Mouse (Mus musculus) liver, postnatal 0 days (tissue): ENCODE measurements at regions not wholly inside any gene's neighbourhood (a gene's known extent, or its start where the extent isn't known, plus 50 kb on each side); places are given as distances from the start of the nearest gene placed in this dataset.

Experiments
- ATAC-seq: fragments of 200-750 bp; cut with Nextera tagmentation; 2 replicates; pipeline ENCODE4 v1.8.0; 2017; ENCODE audit warnings: mild to moderate bottlenecking, moderate library complexity
- DNase-seq: peaks from one replicate; pipeline ENCODE4 v3.0.0-alpha.2; 2016
- H3K27ac ChIP-seq: fragments of 300-500 bp; sonication (generic); 2 replicates; pipeline ENCODE4 v1.5.1; 2014; ENCODE audit warnings: antibody characterized with exemption, moderate library complexity, mild to moderate bottlenecking, low read depth
- H3K27me3 ChIP-seq: fragments of 300-500 bp; sonication (generic); 2 replicates; pipeline ENCODE4 v1.6.1; 2014; ENCODE audit warnings: low read length, control low read depth, mixed read lengths; ENCODE audit not compliant: insufficient read depth
- H3K36me3 ChIP-seq: fragments of 300-500 bp; sonication (generic); replicated peaks from 2 replicates; pipeline ENCODE4 v1.6.1; 2014; ENCODE audit warnings: mild to moderate bottlenecking, control low read depth, low read length, moderate library complexity, mixed read lengths; ENCODE audit not compliant: insufficient read depth
- H3K4me1 ChIP-seq: fragments of 300-500 bp; sonication (generic); 2 replicates; pipeline ENCODE4 v1.6.1; 2014; ENCODE audit warnings: antibody characterized with exemption, mild to moderate bottlenecking, control low read depth; ENCODE audit not compliant: insufficient read depth
- H3K4me2 ChIP-seq: fragments of 300-500 bp; sonication (generic); 2 replicates; pipeline ENCODE4 v1.6.1; 2014; ENCODE audit warnings: low read depth, mild to moderate bottlenecking, low read length, moderate library complexity, mixed read lengths
- H3K4me3 ChIP-seq: fragments of 300-500 bp; sonication (generic); 2 replicates; pipeline ENCODE4 v1.5.1; 2014; ENCODE audit warnings: low read depth, low read length
- H3K9ac ChIP-seq: fragments of 300-500 bp; sonication (generic); replicated peaks from 2 replicates; pipeline ENCODE4 v1.6.1; 2014; ENCODE audit warnings: mild to moderate bottlenecking, moderate library complexity
- H3K9me3 ChIP-seq: fragments of 300-500 bp; sonication (generic); 2 replicates; pipeline ENCODE4 v1.6.1; 2016; ENCODE audit warnings: mild to moderate bottlenecking, control low read depth, low read length, mixed read lengths
- CTCF ChIP-seq: sonication (generic); IDR thresholded peaks from 2 replicates; pipeline ENCODE4 v1.5.1; 2016; ENCODE audit warnings: antibody characterized with exemption, low read depth
- EP300 ChIP-seq: IDR thresholded peaks from 2 replicates; pipeline ENCODE4 v1.6.1; 2016; ENCODE audit warnings: antibody characterized with exemption, low read depth, mild to moderate bottlenecking
- WGBS: fragments of 180-500 bp; shearing (Covaris S2); extraction: QIAGEN DNeasy Blood & Tissue Kit; methylation state at CpG from one replicate; pipeline ENCODE4 v1.1.7; 2014; ENCODE audit not compliant: insufficient replicate concordance; 5-methylcytosine and 5-hydroxymethylcytosine counted together

DNA sequence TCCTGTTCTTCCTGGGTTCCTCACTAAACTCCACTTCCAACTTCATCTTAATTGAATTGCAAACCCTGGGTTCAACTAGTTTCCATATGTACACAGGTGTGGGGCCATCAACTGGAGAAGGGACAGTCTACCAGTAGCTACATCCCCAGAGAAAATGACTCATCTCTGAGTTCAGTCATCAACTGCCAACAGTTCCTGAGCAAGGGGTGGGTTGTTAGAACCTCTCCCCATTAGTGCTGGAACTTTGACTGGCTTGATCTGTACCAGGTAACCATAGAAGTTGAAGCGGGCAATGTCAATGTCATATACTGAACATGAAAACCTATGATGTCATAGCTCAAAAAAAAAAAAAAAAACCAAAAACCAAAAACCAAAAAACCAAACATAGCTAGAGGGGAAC lies 69.8 kb downstream of the Gm21750 start:
- no peak for DNase-seq
- no peak overlapping the region for H3K27ac ChIP-seq
- ATAC-seq = no peak

DNA sequence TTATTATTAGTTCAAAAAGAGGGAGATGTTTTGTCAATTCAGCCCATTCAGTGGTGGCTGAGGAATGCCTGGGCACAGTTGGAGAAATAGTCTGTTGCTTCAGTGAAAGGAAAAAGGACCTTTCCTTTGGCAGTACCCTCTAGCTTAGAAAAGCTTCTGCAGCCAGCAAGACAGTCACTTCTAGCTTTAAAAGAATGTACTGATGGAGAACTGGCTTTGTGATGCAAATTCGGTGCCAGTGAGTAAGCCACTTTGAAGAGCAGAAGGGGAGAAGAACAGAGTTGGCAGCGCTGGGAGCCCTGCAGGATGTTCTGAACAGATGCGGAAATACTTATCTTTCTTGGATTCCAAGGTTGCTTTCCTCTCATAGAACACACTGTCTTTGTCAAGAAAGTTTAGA lies 71.1 kb downstream of the Gm21750 start:
- no peaks in the 10 kb centered on the region for H3K36me3 ChIP-seq
- no peak overlapping the region for H3K9ac ChIP-seq
- no peak overlapping the region for H3K4me2 ChIP-seq
- H3K27me3 ChIP-seq = no peaks in the 10 kb centered on the region
- H3K4me3 ChIP-seq = no peak overlapping the region
- DNase-seq (no peak), ATAC-seq (no peak)
- WGBS = 45% methylated on average over 3 of the region's 3 CpGs
- no peak overlapping the region for H3K27ac ChIP-seq
- H3K9me3 ChIP-seq = no peaks in the 10 kb centered on the region
- no peaks in the 10 kb centered on the region for H3K4me1 ChIP-seq
- TF ChIP-seq CTCF (no peak), EP300 (no peak)

More for the DNA sequence above, 69.8 kb downstream of the Gm21750 start:
- 92% methylated on average over 1 of the region's 1 CpGs for WGBS
- Histone ChIP-seq H3K9ac (no peak overlapping the region), H3K4me2 (no peak overlapping the region), H3K4me3 (no peak overlapping the region), H3K27me3 (no peaks in the 10 kb centered on the region), H3K36me3 (no peaks in the 10 kb centered on the region), H3K4me1 (no peaks in the 10 kb centered on the region), H3K9me3 (no peaks in the 10 kb centered on the region)
- TF ChIP-seq CTCF = no peak
- TF ChIP-seq EP300 = no peak

DNA sequence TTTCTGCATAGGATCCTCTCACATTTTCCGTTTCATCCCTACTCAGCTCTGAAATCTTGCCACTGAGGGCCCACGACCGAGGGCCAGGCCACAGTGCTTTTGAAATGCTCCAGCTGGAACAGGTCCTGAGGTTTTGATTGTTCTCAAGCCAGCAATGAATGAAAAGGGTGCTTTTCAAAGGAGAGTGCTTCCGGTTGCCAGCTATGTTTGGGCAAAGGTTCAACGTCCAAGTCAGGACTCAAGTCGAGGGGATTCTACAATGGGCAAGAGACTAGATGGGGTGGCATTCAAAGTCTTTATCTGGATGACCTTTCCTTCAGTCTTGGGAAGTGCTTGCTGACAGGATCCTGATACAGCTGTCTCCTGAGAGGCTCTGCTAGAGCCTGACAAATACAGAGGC lies 89.8 kb downstream of the Gm21750 start:
- Histone ChIP-seq H3K4me1 (no peaks in the 10 kb centered on the region), H3K27ac (no peak overlapping the region), H3K9ac (no peak overlapping the region), H3K27me3 (no peaks in the 10 kb centered on the region), H3K36me3 (no peaks in the 10 kb centered on the region), H3K4me2 (no peak overlapping the region), H3K9me3 (no peaks in the 10 kb centered on the region), H3K4me3 (no peak overlapping the region)
- TF ChIP-seq CTCF (no peak), EP300 (no peak)
- ATAC-seq (no peak), DNase-seq (no peak)
- 75% methylated on average over 6 of the region's 6 CpGs for WGBS

DNA sequence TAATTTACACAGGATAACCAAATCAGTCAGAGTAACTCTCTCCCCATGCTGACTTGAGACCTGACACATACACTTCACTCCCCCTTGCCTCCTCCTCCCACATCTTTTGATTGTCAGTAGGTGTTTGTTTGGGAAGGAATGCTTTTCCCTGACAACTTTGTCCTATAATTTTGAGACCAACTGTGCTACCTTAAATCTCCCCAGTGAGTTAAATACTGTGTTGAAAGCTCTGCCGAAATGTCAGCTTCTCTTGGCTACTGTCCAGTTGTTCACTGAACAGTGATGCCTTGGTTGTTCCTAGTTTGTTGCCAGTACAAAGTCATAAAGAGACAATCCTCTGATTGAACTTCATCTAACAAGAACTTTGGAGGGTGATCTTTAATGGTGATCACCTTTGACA lies 99.0 kb downstream of the Gm21750 start:
- H3K4me1 ChIP-seq = no peaks in the 10 kb centered on the region
- no peak for ATAC-seq
- 55% methylated on average over 1 of the region's 1 CpGs for WGBS
- no peaks in the 10 kb centered on the region for H3K27me3 ChIP-seq
- H3K36me3 ChIP-seq = no peaks in the 10 kb centered on the region
- no peak overlapping the region for H3K4me3 ChIP-seq
- H3K9me3 ChIP-seq = no peaks in the 10 kb centered on the region
- H3K4me2 ChIP-seq = no peak overlapping the region
- H3K9ac ChIP-seq = no peak overlapping the region
- TF ChIP-seq EP300 (no peak), CTCF (no peak)
- DNase-seq = no peak
- H3K27ac ChIP-seq = no peak overlapping the region

DNA sequence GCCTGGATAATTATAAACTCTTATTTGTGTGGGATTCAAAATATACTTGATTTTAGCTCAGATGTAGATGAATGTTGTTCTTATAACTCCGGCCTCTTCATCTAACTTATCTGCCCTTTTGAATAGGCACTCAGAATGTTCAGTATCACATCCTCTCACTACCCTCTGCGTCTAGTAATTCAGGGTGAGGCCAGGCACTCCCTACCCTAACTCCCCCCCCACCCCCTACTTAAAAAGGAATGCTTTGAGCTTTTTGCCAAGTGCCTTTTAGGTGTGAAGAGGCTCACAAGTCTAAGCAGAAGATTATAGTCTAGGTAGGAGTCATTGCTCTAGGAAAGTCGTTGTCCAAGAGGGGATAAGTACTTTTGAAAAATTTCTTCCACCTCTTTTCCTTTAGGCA lies 111.9 kb downstream of the Gm21750 start:
- ATAC-seq = no peak

DNA sequence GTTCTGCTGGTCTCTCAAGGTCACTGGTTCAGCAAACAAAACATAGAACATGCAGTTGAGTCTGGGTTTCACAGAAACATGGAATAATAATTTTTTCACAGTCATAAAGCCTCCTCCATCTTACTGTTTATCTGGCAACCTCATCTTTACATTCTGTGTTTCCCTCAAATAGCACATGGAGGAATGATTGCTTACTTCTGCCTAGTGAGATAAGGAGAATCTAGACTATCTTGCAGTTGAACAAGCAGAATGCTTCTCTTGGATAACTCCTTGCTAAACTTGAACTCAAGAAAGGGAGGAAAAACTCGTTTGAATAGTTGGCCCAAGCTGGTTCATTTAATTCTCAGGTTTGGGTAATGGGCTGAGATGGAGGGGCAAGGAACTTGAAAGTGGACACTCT lies 112.8 kb downstream of the Gm21750 start:
- Histone ChIP-seq H3K36me3 (no peaks in the 10 kb centered on the region), H3K27me3 (0 out of 2 replicates have a peak, but pooled peaks cover 4% of the 10 kb centered on the region), H3K4me3 (no peak overlapping the region), H3K9ac (no peak overlapping the region), H3K9me3 (no peaks in the 10 kb centered on the region), H3K4me1 (no peaks in the 10 kb centered on the region), H3K27ac (no peak overlapping the region), H3K4me2 (no peak overlapping the region)
- DNase-seq = no peak
- no peak for ATAC-seq
- TF ChIP-seq EP300 (no peak), CTCF (no peak)
- 4% methylated on average over 1 of the region's 1 CpGs for WGBS

More for the DNA sequence above, 111.9 kb downstream of the Gm21750 start:
- Histone ChIP-seq H3K36me3 (no peaks in the 10 kb centered on the region), H3K4me3 (no peak overlapping the region), H3K4me2 (no peak overlapping the region), H3K4me1 (no peaks in the 10 kb centered on the region), H3K27me3 (0 out of 2 replicates have a peak, but pooled peaks cover 4% of the 10 kb centered on the region), H3K9me3 (no peaks in the 10 kb centered on the region), H3K9ac (no peak overlapping the region), H3K27ac (no peak overlapping the region)
- TF ChIP-seq EP300 (no peak), CTCF (no peak)
- WGBS = 64% methylated on average over 3 of the region's 3 CpGs
- no peak for DNase-seq

DNA sequence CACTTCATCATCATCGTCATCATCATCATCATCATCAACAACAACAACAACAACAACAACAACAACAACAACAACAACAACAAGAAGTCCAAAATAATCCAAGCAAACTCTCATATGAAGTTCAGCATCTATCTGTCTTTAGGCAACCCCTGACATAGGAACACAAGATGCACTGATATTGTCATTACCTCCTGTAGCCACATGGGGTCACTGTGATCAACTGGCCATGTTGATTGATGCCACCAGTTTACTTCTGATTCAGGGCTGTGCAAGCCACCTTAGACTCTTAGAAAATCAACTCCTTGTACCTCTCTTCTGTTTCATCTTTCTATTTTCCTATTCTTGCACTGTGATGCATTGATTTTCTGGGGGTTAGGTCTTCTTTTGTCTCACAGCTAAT lies 115.0 kb downstream of the Gm21750 start:
- Histone ChIP-seq H3K4me1 (no peaks in the 10 kb centered on the region), H3K4me3 (no peak overlapping the region), H3K27ac (no peak overlapping the region), H3K9me3 (no peaks in the 10 kb centered on the region), H3K4me2 (no peak overlapping the region), H3K36me3 (no peaks in the 10 kb centered on the region), H3K27me3 (0 out of 2 replicates have a peak, but pooled peaks cover 4% of the 10 kb centered on the region), H3K9ac (no peak overlapping the region)
- DNase-seq (peak; percentile 33), ATAC-seq (no peak)
- WGBS = 16% methylated on average over 1 of the region's 1 CpGs
- TF ChIP-seq EP300 (no peak), CTCF (peak; percentile 80)
